Mouse (Mus musculus) common myeloid progenitor, adult 5-6 weeks (primary cell): ENCODE data around the gene Ffar3. TPM values are rescaled to one million over a fixed set of nuclear protein-coding genes. Genes with fewer than 3 reads are reported as not detected.

ENCODE experiments used
- total RNA-seq: library from RNA; stranded (forward); fragments of 200-1000, 187-1606 nt; gene quantifications from 2 replicates; pipeline ENCODE4 v1.2.3, GENCODE M21; 2017

The Ffar3 gene
- total RNA-seq, 1 experiment from 2014 or later, result not detected

Other genes starting within 250 kb of the Ffar3 start
- gene Upk1a, start 243.3 kb downstream of the Ffar3 start, total RNA-seq, result not detected in 2 replicates
- 396 and 504 TPM in 2 replicates for gene Cox6b1, start 230.0 kb downstream of the Ffar3 start, total RNA-seq
- gene Etv2, start 220.3 kb downstream of the Ffar3 start, total RNA-seq, result not detected in 2 replicates
- gene Rbm42, start 205.9 kb downstream of the Ffar3 start, total RNA-seq, result 39.4 and 47.8 TPM in 2 replicates
- gene Haus5, start 191.2 kb downstream of the Ffar3 start, total RNA-seq, result 17.2 and 27.1 TPM in 2 replicates
- not detected in 2 replicates for gene Pmis2, start 184.6 kb downstream of the Ffar3 start, total RNA-seq
- gene 2200002J24Rik, start 157.3 kb downstream of the Ffar3 start, total RNA-seq, result not detected in 2 replicates
- 1.1 and 1.8 TPM in 2 replicates for gene Atp4a, start 144.0 kb downstream of the Ffar3 start, total RNA-seq
- gene Tmem147, start 126.6 kb downstream of the Ffar3 start, total RNA-seq, result 51.1 and 61.8 TPM in 2 replicates
- not detected in 2 replicates for gene Gapdhs, start 112.5 kb downstream of the Ffar3 start, total RNA-seq
- gene Sbsn, start 104.7 kb downstream of the Ffar3 start, total RNA-seq, result 0.78 TPM in 1 of 2 replicates, not detected in the other
- 4.2 TPM in 1 of 2 replicates, not detected in the other for gene Dmkn, start 92.4 kb downstream of the Ffar3 start, total RNA-seq
- gene Krtdap, start 68.3 kb downstream of the Ffar3 start, total RNA-seq, result not detected in 2 replicates
- 20.3 and 28.0 TPM in 2 replicates for gene Ffar2, start 32.4 kb downstream of the Ffar3 start, total RNA-seq
- gene Ffar1, start 5.4 kb upstream of the Ffar3 start, total RNA-seq, result not detected in 2 replicates
- 0.29 and 7.6 TPM in 2 replicates for gene Cd22, start 24.2 kb upstream of the Ffar3 start, total RNA-seq
- gene Mag, start 58.7 kb upstream of the Ffar3 start, total RNA-seq, result not detected in 2 replicates
- not detected in 2 replicates for gene Hamp2, start 68.5 kb upstream of the Ffar3 start, total RNA-seq
- not detected in 2 replicates for gene Hamp, start 87.9 kb upstream of the Ffar3 start, total RNA-seq
- 130 and 138 TPM in 2 replicates for gene Usf2, start 100.6 kb upstream of the Ffar3 start, total RNA-seq
- gene Lsr, start 117.3 kb upstream of the Ffar3 start, total RNA-seq, result 1.1 TPM in 1 of 2 replicates, not detected in the other
- not detected in 2 replicates for gene Fam187b, start 117.6 kb upstream of the Ffar3 start, total RNA-seq
- 216 and 242 TPM in 2 replicates for gene Fxyd5, start 186.3 kb upstream of the Ffar3 start, total RNA-seq
- gene Fxyd7, start 195.3 kb upstream of the Ffar3 start, total RNA-seq, result not detected in 2 replicates
- gene Fxyd1, start 201.0 kb upstream of the Ffar3 start, total RNA-seq, result 2.7 and 4.2 TPM in 2 replicates
- not detected in 2 replicates for gene Lgi4, start 203.2 kb upstream of the Ffar3 start, total RNA-seq
- gene Fxyd3, start 220.5 kb upstream of the Ffar3 start, total RNA-seq, result not detected in 2 replicates